Mouse (Mus musculus) neural tube, embryonic 12.5 days (tissue): ENCODE measurements around the gene Foxn1. TPM values are rescaled to one million over a fixed set of nuclear protein-coding genes. Genes with fewer than 3 reads are reported as not detected.

Source experiments
- ATAC-seq: fragments of 200-750 bp; cut with Nextera tagmentation; 2 replicates; pipeline ENCODE4 v1.8.0; 2017; ENCODE audit warnings: low read depth, mild to moderate bottlenecking, moderate TSS enrichment, moderate library complexity; ENCODE audit not compliant: low FRiP score
- H3K27ac ChIP-seq: fragments of 300-500 bp; sonication (generic); 2 replicates; pipeline ENCODE4 v1.5.1; 2016
- H3K27me3 ChIP-seq: fragments of 300-500 bp; sonication (generic); replicated peaks from 2 replicates; pipeline ENCODE4 v1.6.1; 2016; ENCODE audit warnings: mild to moderate bottlenecking
- H3K36me3 ChIP-seq: fragments of 300-500 bp; sonication (generic); 2 replicates; pipeline ENCODE4 v1.6.1; 2016; ENCODE audit warnings: mild to moderate bottlenecking
- H3K4me1 ChIP-seq: fragments of 300-500 bp; sonication (generic); 2 replicates; pipeline ENCODE4 v1.6.1; 2016
- H3K4me2 ChIP-seq: fragments of 300-500 bp; sonication (generic); replicated peaks from 2 replicates; pipeline ENCODE4 v1.6.1; 2016; ENCODE audit warnings: mild to moderate bottlenecking
- H3K4me3 ChIP-seq: fragments of 300-500 bp; sonication (generic); 2 replicates; pipeline ENCODE4 v1.5.1; 2016
- H3K9ac ChIP-seq: fragments of 300-500 bp; sonication (generic); 2 replicates; pipeline ENCODE4 v1.6.1; 2016; ENCODE audit warnings: mild to moderate bottlenecking
- H3K9me3 ChIP-seq: fragments of 300-500 bp; sonication (generic); 2 replicates; pipeline ENCODE4 v1.6.1; 2016; ENCODE audit warnings: mild to moderate bottlenecking
- WGBS: fragments of 180-500 bp; shearing (Covaris S2); methylation state at CpG from one replicate; pipeline ENCODE4 v1.1.7; 2016; 5-methylcytosine and 5-hydroxymethylcytosine counted together
- polyA plus RNA-seq: library from polyadenylated mRNA; unstranded; fragments of >200 nt; fragmentation: Nextera tagmentation; extraction: Ambion mirVana; gene quantifications from 2 replicates; pipeline ENCODE4 v1.2.1, GENCODE M21; 2016

Gene Foxn1
- polyA plus RNA-seq, 1 experiment from 2014 or later: not detected

GRCm38 (mm10) chr11:78397397-78397796 lies 11.0 kb upstream of the Foxn1 start:
- H3K4me1 ChIP-seq: peaks cover 5% of the 10 kb centered on the region
- H3K27me3 ChIP-seq: no peaks in the 10 kb centered on the region; the same call in 1 of the 2 replicates
- H3K4me3 ChIP-seq: no peak overlapping the region
- H3K9me3 ChIP-seq: no peaks in the 10 kb centered on the region
- H3K9ac ChIP-seq: no peak overlapping the region
- WGBS: 11% methylated on average over 18 of the region's 18 CpGs
- H3K36me3 ChIP-seq: no peaks in the 10 kb centered on the region
- ATAC-seq: 0 out of 2 replicates have a peak, but pooled peaks have one; percentile 29
- H3K4me2 ChIP-seq: peak overlapping the region; percentile 56
- no peak overlapping the region for H3K27ac ChIP-seq

GRCm38 (mm10) chr11:78396950-78397349 lies 10.6 kb upstream of the Foxn1 start:
- peak overlapping the region; percentile 56 for H3K4me2 ChIP-seq

GRCm38 (mm10) chr11:78392728-78393127 lies 6.4 kb upstream of the Foxn1 start:
- WGBS: 87% methylated on average over 3 of the region's 3 CpGs
- H3K36me3 ChIP-seq: no peaks in the 10 kb centered on the region
- ATAC-seq: no peak
- no peak overlapping the region for H3K4me3 ChIP-seq
- H3K27me3 ChIP-seq: no peaks in the 10 kb centered on the region
- H3K4me2 ChIP-seq: no peak overlapping the region
- H3K4me1 ChIP-seq: peaks cover 5% of the 10 kb centered on the region
- no peak overlapping the region for H3K27ac ChIP-seq
- no peak overlapping the region for H3K9ac ChIP-seq
- H3K9me3 ChIP-seq: no peaks in the 10 kb centered on the region

More at GRCm38 (mm10) chr11:78396950-78397349, 10.6 kb upstream of the Foxn1 start:
- no peak overlapping the region for H3K4me3 ChIP-seq
- no peak for ATAC-seq
- peaks cover 5% of the 10 kb centered on the region for H3K4me1 ChIP-seq
- H3K9me3 ChIP-seq: no peaks in the 10 kb centered on the region
- H3K36me3 ChIP-seq: no peaks in the 10 kb centered on the region
- WGBS: 41% methylated on average over 11 of the region's 11 CpGs
- no peak overlapping the region for H3K27ac ChIP-seq
- no peak overlapping the region for H3K9ac ChIP-seq
- H3K27me3 ChIP-seq: no peaks in the 10 kb centered on the region; the same call in 1 of the 2 replicates

- Histone ChIP-seq H3K27ac (no peak overlapping the region), H3K4me1 (no peaks in the 10 kb centered on the region), H3K36me3 (no peaks in the 10 kb centered on the region), H3K27me3 (no peaks in the 10 kb centered on the region), H3K9ac (no peak overlapping the region), H3K4me3 (no peak overlapping the region), H3K4me2 (no peak overlapping the region), H3K9me3 (no peaks in the 10 kb centered on the region)
- 89% methylated on average over 10 of the region's 10 CpGs for WGBS
- no peak for ATAC-seq
Observed at GRCm38 (mm10) chr11:78385776-78386175, 582 bp downstream of the Foxn1 start.

GRCm38 (mm10) chr11:78382701-78383100 lies 3.7 kb downstream of the Foxn1 start:
- 47% methylated on average over 5 of the region's 5 CpGs for WGBS
- Histone ChIP-seq H3K9ac (no peak overlapping the region), H3K9me3 (no peaks in the 10 kb centered on the region), H3K4me1 (no peaks in the 10 kb centered on the region), H3K27ac (no peak overlapping the region), H3K4me3 (no peak overlapping the region), H3K36me3 (no peaks in the 10 kb centered on the region), H3K4me2 (no peak overlapping the region), H3K27me3 (no peaks in the 10 kb centered on the region)
- ATAC-seq: no peak

GRCm38 (mm10) chr11:78382286-78382685 lies 4.1 kb downstream of the Foxn1 start:
- Histone ChIP-seq H3K9me3 (no peaks in the 10 kb centered on the region), H3K4me1 (no peaks in the 10 kb centered on the region), H3K4me3 (no peak overlapping the region), H3K27me3 (no peaks in the 10 kb centered on the region), H3K36me3 (no peaks in the 10 kb centered on the region), H3K27ac (no peak overlapping the region), H3K4me2 (no peak overlapping the region), H3K9ac (no peak overlapping the region)
- WGBS: 84% methylated on average over 7 of the region's 7 CpGs
- ATAC-seq: no peak

- Histone ChIP-seq H3K4me3 (no peak overlapping the region), H3K9me3 (no peaks in the 10 kb centered on the region), H3K4me1 (no peaks in the 10 kb centered on the region), H3K36me3 (no peaks in the 10 kb centered on the region), H3K9ac (no peak overlapping the region), H3K27ac (no peak overlapping the region), H3K4me2 (no peak overlapping the region), H3K27me3 (no peaks in the 10 kb centered on the region)
- 86% methylated on average over 3 of the region's 3 CpGs for WGBS
- no peak for ATAC-seq
Observed at GRCm38 (mm10) chr11:78380996-78381395, 5.4 kb downstream of the Foxn1 start.

- Histone ChIP-seq H3K4me2 (no peak overlapping the region), H3K9ac (no peak overlapping the region), H3K36me3 (no peaks in the 10 kb centered on the region), H3K4me3 (no peak overlapping the region), H3K9me3 (no peaks in the 10 kb centered on the region), H3K27me3 (no peaks in the 10 kb centered on the region), H3K27ac (no peak overlapping the region), H3K4me1 (no peaks in the 10 kb centered on the region)
- ATAC-seq: no peak
- WGBS: 81% methylated on average over 4 of the region's 4 CpGs
Observed at GRCm38 (mm10) chr11:78380351-78380750, 6.0 kb downstream of the Foxn1 start.

GRCm38 (mm10) chr11:78377549-78378159 lies 8.7 kb downstream of the Foxn1 start:
- Histone ChIP-seq H3K4me2 (no peak overlapping the region), H3K9me3 (no peaks in the 10 kb centered on the region), H3K36me3 (no peaks in the 10 kb centered on the region), H3K9ac (no peak overlapping the region), H3K27me3 (no peaks in the 10 kb centered on the region), H3K27ac (no peak overlapping the region), H3K4me1 (no peaks in the 10 kb centered on the region), H3K4me3 (no peak overlapping the region)
- ATAC-seq: no peak
- WGBS: 23% methylated on average over 12 of the region's 12 CpGs

- no peaks in the 10 kb centered on the region for H3K4me1 ChIP-seq
- H3K27ac ChIP-seq: no peak overlapping the region
- no peaks in the 10 kb centered on the region for H3K27me3 ChIP-seq
- 74% methylated on average over 8 of the region's 8 CpGs for WGBS
- ATAC-seq: no peak
- no peaks in the 10 kb centered on the region for H3K9me3 ChIP-seq
- H3K9ac ChIP-seq: no peak overlapping the region
- no peaks in the 10 kb centered on the region for H3K36me3 ChIP-seq
- H3K4me3 ChIP-seq: no peak overlapping the region
- no peak overlapping the region for H3K4me2 ChIP-seq
Observed at GRCm38 (mm10) chr11:78374147-78374546, 12.2 kb downstream of the Foxn1 start.

- Histone ChIP-seq H3K4me2 (no peak overlapping the region), H3K27me3 (no peaks in the 10 kb centered on the region), H3K9me3 (no peaks in the 10 kb centered on the region), H3K4me1 (no peaks in the 10 kb centered on the region), H3K27ac (0 out of 2 replicates have a peak overlapping the region, but pooled peaks have one; percentile 2), H3K36me3 (no peaks in the 10 kb centered on the region), H3K9ac (no peak overlapping the region), H3K4me3 (no peak overlapping the region)
- WGBS: 59% methylated on average over 7 of the region's 7 CpGs
- ATAC-seq: no peak
Observed at GRCm38 (mm10) chr11:78372610-78373009, 13.7 kb downstream of the Foxn1 start.

- Histone ChIP-seq H3K4me1 (no peaks in the 10 kb centered on the region), H3K4me2 (no peak overlapping the region), H3K4me3 (no peak overlapping the region), H3K9me3 (no peaks in the 10 kb centered on the region), H3K27ac (no peak overlapping the region), H3K36me3 (no peaks in the 10 kb centered on the region), H3K27me3 (no peaks in the 10 kb centered on the region), H3K9ac (no peak overlapping the region)
- ATAC-seq: no peak
- WGBS: 86% methylated on average over 3 of the region's 3 CpGs
Observed at GRCm38 (mm10) chr11:78372166-78372565, 14.2 kb downstream of the Foxn1 start.

GRCm38 (mm10) chr11:78371711-78372110 lies 14.6 kb downstream of the Foxn1 start:
- H3K4me1 ChIP-seq: no peaks in the 10 kb centered on the region
- H3K4me3 ChIP-seq: no peak overlapping the region
- no peaks in the 10 kb centered on the region for H3K9me3 ChIP-seq
- H3K4me2 ChIP-seq: no peak overlapping the region
- H3K27ac ChIP-seq: no peak overlapping the region
- H3K27me3 ChIP-seq: no peaks in the 10 kb centered on the region
- WGBS: 92% methylated on average over 11 of the region's 11 CpGs
- no peak for ATAC-seq
- H3K36me3 ChIP-seq: no peaks in the 10 kb centered on the region
- no peak overlapping the region for H3K9ac ChIP-seq
